Mouse (Mus musculus): ENCODE results near the gene Mfsd2a.

Mfsd2a gene

GRCm38 (mm10) chr4:122935466-122936099 is 25.4 kb downstream of the Mfsd2a start:
- no peak for DNase-seq (ENCODE audit: extremely low read depth, low read depth, low spot score)

- no peak for DNase-seq (ENCODE audit: extremely low read depth, low read depth, low spot score)
These were observed 27.1 kb downstream of the Mfsd2a start for GRCm38 (mm10) chr4:122933857-122934256.

- DNase-seq (ENCODE audit: extremely low read depth, low read depth, low spot score): no peak
These were observed 27.9 kb downstream of the Mfsd2a start for GRCm38 (mm10) chr4:122933051-122933591.

DNA sequence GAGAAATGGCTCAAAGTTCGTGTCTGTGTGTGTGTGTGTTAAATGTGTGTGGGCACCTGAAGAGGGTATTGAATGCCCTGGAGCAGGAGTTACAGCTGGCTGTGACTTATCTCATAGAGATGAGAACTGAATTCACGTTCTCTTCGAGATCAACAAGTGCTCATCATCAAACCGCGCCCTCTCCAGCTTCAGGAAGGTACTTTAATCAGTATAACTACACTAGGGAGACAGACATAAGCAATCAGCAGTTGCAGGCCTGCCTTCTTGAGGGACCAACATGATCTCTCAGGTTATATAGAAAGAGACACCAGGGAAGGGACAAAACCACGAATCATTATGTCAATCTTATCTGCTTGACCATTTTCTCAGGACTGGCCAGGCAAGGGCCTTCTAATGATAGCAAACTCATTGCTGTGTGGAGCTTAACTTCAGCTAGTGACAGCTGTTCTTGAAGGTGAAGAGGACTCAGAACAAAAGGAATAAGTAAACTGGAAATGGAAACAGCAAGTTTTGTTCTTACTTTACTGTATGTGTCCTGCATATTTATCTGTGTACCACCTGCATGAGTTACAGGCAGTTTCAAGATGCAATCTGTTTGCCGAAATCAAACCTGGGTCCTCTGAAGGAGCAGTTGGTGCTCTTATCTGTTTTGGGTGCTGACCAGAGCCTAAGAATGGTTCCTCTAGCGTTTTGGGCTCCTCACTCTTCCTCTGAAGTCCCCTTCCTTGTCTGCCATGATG is 28.6 kb downstream of the Mfsd2a start:
- DNase-seq (ENCODE audit: extremely low read depth, low read depth, low spot score): no peak

- DNase-seq (ENCODE audit: extremely low read depth, low read depth, low spot score): no peak
These were observed 29.9 kb downstream of the Mfsd2a start for GRCm38 (mm10) chr4:122930939-122931590.

DNA sequence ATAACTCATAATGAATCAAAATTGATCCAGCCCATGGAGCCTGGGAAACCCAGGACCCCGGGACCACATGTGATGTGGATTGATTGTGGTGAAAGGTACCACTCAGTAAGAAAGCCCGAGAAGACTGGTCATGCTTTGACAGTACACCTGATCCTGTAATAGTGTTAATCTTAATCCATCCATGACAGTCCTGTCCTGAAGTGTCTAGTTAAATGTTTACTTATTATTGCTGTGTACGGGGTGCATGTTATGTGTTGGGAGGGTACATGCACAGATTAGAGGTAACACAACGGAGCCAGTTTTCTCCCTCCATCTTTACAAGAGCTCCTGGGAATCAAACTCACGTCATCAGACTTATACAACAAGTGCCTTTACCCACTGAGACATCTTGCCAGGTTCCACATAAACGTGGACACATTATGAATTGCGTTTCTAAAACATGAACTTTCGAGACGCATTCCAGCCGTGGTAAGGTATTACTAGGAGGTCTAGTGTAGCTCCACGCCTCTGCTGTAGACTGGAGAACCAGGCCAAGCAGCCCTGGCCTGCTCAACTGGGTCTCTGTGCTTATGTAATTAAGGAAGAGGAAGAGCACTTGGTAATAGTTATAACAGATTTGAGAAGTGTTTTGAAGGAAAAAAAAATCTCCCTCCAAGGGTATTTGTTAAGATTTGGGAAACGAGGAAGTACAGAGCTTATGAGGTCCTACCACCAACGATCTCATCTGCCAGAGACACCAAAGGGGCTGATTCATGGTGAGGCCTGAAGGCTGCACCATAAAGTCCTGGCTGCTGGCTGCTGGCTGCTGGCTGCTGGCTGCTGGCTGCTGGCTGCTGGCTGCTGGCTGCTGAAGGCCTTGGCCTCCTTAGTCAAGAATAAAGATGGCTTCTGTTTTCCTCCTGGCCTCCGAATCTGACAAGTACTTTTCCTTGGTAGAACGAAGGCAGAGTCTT is 37.3 kb downstream of the Mfsd2a start:
- no peak for DNase-seq (ENCODE audit: extremely low read depth, low read depth, low spot score)

GRCm38 (mm10) chr4:122922841-122923240 is 38.1 kb downstream of the Mfsd2a start:
- DNase-seq (ENCODE audit: extremely low read depth, low read depth, low spot score): no peak

DNA sequence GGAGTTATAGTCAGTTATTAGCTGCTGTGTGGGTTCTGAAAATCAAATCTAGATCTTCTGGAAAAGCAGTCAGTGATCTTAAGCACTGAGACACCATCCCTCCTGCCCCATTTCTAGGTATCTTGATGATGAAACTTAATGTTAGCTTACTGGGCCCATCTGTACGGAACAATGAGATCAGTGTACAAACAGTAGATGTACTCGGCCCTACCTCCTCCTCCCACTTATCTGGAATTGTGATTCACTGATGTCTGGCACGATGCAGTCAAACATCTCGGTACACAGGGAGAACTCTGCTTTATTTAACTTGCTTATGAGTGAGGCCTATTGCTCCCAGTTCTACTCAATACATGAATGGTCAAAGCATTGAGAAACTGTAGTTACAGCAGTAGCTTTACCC is 45.0 kb downstream of the Mfsd2a start:
- no peak for DNase-seq (ENCODE audit: extremely low read depth, low read depth, low spot score)

GRCm38 (mm10) chr4:122914186-122914585 is 46.8 kb downstream of the Mfsd2a start:
- DNase-seq (ENCODE audit: extremely low read depth, low read depth, low spot score): no peak

DNA sequence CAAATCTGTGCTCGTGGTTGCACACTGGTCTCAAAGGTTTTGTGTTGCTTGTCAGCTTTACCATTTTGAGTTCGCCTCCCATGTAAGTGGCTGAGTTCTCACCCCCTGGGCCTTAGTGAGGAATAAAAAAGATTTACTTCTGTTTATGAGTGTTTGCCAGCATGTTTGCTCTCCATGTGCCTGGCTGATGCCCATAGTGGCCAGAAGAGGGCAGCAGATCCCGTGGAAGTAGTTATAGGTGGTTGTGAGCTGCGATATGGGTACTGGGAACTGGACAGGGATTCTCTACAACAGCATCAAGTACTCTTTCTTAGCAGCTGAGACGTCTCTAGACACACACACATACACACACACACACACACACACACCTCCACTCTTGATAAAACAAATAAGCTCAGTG is 48.4 kb downstream of the Mfsd2a start:
- no peak for DNase-seq (ENCODE audit: extremely low read depth, low read depth, low spot score)

DNA sequence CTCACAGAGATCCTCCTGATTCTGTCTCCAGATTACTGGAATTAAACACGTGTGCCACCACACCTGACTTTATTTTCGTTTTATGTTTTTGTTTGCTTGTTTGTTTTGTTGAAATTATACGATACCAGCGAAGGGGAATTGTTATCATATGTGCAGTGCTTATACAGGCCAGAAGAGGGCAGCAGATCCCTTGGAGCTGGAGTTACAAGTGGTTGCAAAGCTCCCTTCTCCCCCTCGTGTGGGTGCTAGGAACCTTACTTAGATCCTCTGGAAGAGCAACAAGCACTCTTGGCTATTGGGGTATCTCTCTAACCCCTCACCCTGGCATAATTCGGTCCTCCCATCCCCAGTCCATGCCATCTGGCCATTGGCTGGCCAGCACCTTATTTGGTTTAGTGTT is 50.4 kb downstream of the Mfsd2a start:
- no peak for DNase-seq (ENCODE audit: extremely low read depth, low read depth, low spot score)

GRCm38 (mm10) chr4:122909572-122910189 is 51.3 kb downstream of the Mfsd2a start:
- no peak for DNase-seq (ENCODE audit: extremely low read depth, low read depth, low spot score)

DNA sequence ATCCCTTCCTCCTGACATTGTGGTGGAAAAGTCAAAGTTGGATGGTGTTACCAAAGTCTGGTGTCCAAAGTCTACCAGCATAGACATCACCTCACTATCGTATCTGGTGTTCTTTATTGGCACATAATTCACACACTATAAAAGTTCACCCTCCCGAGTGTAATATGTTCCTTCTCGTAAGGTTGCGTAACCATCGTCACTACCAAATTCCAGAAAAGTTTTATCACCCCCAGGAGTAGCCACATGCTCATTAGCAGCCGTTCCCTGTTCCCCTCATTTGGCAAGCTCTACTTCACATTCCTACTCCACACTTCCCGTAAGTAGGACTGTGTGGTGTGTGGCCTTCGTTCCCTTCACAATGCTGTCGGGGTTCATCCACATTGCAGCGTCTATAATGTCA is 55.6 kb downstream of the Mfsd2a start:
- no peak for DNase-seq (ENCODE audit: extremely low read depth, low read depth, low spot score)

- DNase-seq (ENCODE audit: extremely low read depth, low read depth, low spot score): no peak
These were observed 57.3 kb downstream of the Mfsd2a start for GRCm38 (mm10) chr4:122903709-122904108.

GRCm38 (mm10) chr4:122902156-122902555 is 58.8 kb downstream of the Mfsd2a start:
- no peak for DNase-seq (ENCODE audit: extremely low read depth, low read depth, low spot score)

DNA sequence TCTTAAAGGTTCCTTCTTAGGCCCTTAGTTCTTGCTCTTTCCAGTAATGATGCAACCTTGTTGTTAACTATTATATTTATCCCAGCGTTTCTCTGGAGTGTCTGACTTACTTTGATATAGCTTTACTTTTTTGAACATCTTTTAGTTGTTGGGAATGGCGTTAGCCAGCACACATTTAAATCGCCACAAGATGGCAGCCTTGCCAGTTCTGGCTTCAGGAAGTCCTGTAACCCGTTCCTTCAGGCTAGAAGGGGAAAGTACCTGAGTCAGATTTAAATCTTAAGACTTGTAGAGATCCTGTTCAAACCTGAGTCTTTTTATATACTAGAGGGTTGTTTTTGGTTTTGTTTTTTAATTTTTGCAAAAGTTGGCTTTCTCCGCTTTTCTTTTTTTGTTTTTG is 62.7 kb downstream of the Mfsd2a start:
- DNase-seq (ENCODE audit: extremely low read depth, low read depth, low spot score): no peak

DNA sequence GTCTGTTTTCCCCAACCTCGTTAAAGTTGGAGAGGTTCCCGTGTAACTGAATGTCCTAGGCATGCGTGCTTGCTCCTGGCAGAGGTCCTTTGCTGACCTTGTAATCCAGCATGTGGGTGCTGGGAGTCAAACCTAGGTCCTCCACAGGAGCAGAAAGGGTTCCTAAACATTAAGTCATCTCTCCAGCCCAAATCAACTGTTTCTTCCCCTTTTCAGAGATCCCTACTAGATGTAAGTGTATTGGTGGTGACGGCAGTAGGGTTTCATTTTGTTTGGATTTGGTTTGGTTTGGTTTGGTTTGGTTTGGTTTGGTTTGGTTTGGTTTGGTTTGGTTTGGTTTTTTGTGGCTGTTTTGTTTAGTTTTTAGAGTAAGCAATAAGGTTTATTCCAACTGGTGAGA is 63.2 kb downstream of the Mfsd2a start:
- no peak for DNase-seq (ENCODE audit: extremely low read depth, low read depth, low spot score)

All from fat pad, adult 2 months (tissue).